Mouse (Mus musculus) neural tube, embryonic 14.5 days (tissue): ENCODE measurements around the gene Adgrl3. TPM values are rescaled to one million over a fixed set of nuclear protein-coding genes. Genes with fewer than 3 reads are reported as not detected.

Experiments
- ATAC-seq: fragments of 200-750 bp; cut with Nextera tagmentation; 2 replicates; pipeline ENCODE4 v1.8.0; 2017; ENCODE audit warnings: low read depth, mild to moderate bottlenecking, moderate TSS enrichment, moderate library complexity
- H3K27ac ChIP-seq: fragments of 300-500 bp; sonication (generic); 2 replicates; pipeline ENCODE4 v1.5.1; 2014; ENCODE audit warnings: low read depth, mild to moderate bottlenecking, control low read depth, low read length, moderate library complexity, mixed read lengths
- H3K27me3 ChIP-seq: fragments of 300-500 bp; sonication (generic); 2 replicates; pipeline ENCODE4 v1.6.1; 2014; ENCODE audit warnings: low read length; ENCODE audit not compliant: control insufficient read depth, insufficient read depth
- H3K36me3 ChIP-seq: fragments of 300-500 bp; sonication (generic); 2 replicates; pipeline ENCODE4 v1.6.1; 2014; ENCODE audit warnings: low read length, mixed read lengths; ENCODE audit not compliant: control insufficient read depth, insufficient read depth
- H3K4me1 ChIP-seq: fragments of 300-500 bp; sonication (generic); 2 replicates; pipeline ENCODE4 v1.6.1; 2014; ENCODE audit warnings: low read length; ENCODE audit not compliant: control insufficient read depth, insufficient read depth
- H3K4me2 ChIP-seq: fragments of 300-500 bp; sonication (generic); 2 replicates; pipeline ENCODE4 v1.6.1; 2014; ENCODE audit warnings: mild to moderate bottlenecking, low read depth, low read length, control low read depth
- H3K4me3 ChIP-seq: fragments of 300-500 bp; sonication (generic); 2 replicates; pipeline ENCODE4 v1.5.1; 2014; ENCODE audit warnings: low read depth, low read length, control low read depth, mixed read lengths
- H3K9ac ChIP-seq: fragments of 300-500 bp; sonication (generic); replicated peaks from 2 replicates; pipeline ENCODE4 v1.6.1; 2014; ENCODE audit warnings: low read depth, mild to moderate bottlenecking, control low read depth, low read length, mixed read lengths
- H3K9me3 ChIP-seq: fragments of 300-500 bp; sonication (generic); 2 replicates; pipeline ENCODE4 v1.6.1; 2016; ENCODE audit warnings: low read length; ENCODE audit not compliant: control insufficient read depth
- WGBS: fragments of 180-500 bp; shearing (Covaris S2); extraction: QIAGEN DNeasy Blood & Tissue Kit; methylation state at CpG from one replicate; pipeline ENCODE4 v1.1.7; 2014; 5-methylcytosine and 5-hydroxymethylcytosine counted together
- polyA plus RNA-seq: library from polyadenylated mRNA; unstranded; fragments of >200 nt; fragmentation: Nextera tagmentation; extraction: Ambion mirVana; gene quantifications from 2 replicates; pipeline ENCODE4 v1.2.1, GENCODE M21; 2014

Adgrl3 gene
- polyA plus RNA-seq, 1 experiment from 2014 or later = 98.7 TPM

DNA sequence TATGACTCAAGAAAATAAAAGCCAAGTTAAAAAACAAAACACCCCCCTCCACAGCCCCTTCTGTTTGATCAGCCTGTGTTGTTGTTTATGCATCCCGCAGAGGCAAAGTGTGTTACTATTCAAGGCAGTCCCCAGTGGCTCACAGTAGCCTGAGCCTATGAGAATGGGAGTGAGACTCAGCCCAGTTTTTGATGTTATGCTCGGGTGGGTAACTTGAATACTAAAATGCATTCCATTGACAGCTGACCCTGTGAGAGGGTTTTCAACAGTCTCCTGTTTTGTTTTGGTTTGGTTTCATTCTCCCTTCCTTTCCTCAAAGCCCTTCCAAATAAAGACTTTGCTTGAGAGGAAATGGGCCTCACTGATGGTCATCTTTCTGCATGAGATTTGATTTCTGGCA is 8.9 kb downstream of the Adgrl3 start:
- peak; percentile 77 for ATAC-seq
- Histone ChIP-seq H3K36me3 (no peaks in the 10 kb centered on the region), H3K9ac (no peak overlapping the region), H3K27me3 (no peaks in the 10 kb centered on the region), H3K9me3 (no peaks in the 10 kb centered on the region), H3K4me3 (no peak overlapping the region), H3K27ac (no peak overlapping the region), H3K4me1 (peaks cover 17% of the 10 kb centered on the region), H3K4me2 (no peak overlapping the region)
- 5% methylated on average over 2 of the region's 2 CpGs for WGBS

- Histone ChIP-seq H3K4me3 (no peak overlapping the region), H3K4me2 (no peak overlapping the region), H3K36me3 (no peaks in the 10 kb centered on the region), H3K9me3 (no peaks in the 10 kb centered on the region), H3K27me3 (no peaks in the 10 kb centered on the region), H3K9ac (no peak overlapping the region), H3K27ac (no peak overlapping the region), H3K4me1 (no peaks in the 10 kb centered on the region)
- no peak for ATAC-seq
Measured at GRCm38 (mm10) chr5:81037091-81037490, 17.2 kb downstream of the Adgrl3 start.

DNA sequence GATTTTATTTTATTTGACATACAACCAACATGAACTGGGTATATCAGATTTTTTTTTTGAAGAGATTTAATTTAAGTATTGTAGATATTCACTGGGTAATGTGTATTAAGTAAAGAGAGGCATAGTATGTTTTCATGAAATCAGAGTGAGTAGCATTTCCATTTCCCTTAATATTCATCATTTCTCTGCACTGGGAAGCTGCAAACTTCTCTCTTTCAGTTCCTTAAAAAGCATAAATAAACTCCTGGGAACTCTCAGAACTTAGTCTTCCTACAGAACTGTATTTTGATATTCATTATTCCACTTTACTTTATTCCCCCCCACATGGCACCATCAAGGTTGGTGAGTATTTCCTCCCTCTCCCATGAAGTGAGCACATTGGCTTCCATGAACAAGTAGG is 23.9 kb downstream of the Adgrl3 start:
- no peaks in the 10 kb centered on the region for H3K4me1 ChIP-seq

DNA sequence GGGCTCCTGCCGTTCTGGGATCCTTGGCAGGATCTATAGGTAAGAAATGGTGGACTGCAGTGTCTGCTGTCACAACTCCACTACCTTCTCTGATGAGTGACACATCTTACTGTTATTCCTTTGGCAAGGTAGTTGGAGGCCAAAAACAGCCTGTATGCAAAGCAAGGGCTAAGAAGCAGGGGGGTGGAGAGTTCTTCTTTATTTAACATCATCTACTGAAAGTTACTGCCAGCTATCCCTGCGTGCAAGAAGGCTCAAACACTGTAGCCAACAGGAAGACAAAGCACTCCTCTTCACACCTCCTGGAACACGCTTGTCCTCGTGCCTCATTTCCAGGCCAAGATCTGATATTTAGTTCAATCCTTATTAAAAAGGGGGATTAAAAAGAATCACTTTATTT is 26.2 kb downstream of the Adgrl3 start:
- no peak overlapping the region for H3K9ac ChIP-seq
- no peak overlapping the region for H3K27ac ChIP-seq
- ATAC-seq = no peak
- no peak overlapping the region for H3K4me2 ChIP-seq
- WGBS = 87% methylated on average over 4 of the region's 4 CpGs
- no peaks in the 10 kb centered on the region for H3K36me3 ChIP-seq
- no peaks in the 10 kb centered on the region for H3K27me3 ChIP-seq
- H3K4me1 ChIP-seq = no peaks in the 10 kb centered on the region
- H3K9me3 ChIP-seq = no peaks in the 10 kb centered on the region
- H3K4me3 ChIP-seq = no peak overlapping the region

More for the DNA sequence above, 23.9 kb downstream of the Adgrl3 start:
- no peak overlapping the region for H3K4me2 ChIP-seq
- H3K27ac ChIP-seq = no peak overlapping the region
- H3K27me3 ChIP-seq = no peaks in the 10 kb centered on the region
- H3K9me3 ChIP-seq = no peaks in the 10 kb centered on the region
- H3K36me3 ChIP-seq = no peaks in the 10 kb centered on the region
- H3K4me3 ChIP-seq = no peak overlapping the region
- no peak for ATAC-seq
- no peak overlapping the region for H3K9ac ChIP-seq

DNA sequence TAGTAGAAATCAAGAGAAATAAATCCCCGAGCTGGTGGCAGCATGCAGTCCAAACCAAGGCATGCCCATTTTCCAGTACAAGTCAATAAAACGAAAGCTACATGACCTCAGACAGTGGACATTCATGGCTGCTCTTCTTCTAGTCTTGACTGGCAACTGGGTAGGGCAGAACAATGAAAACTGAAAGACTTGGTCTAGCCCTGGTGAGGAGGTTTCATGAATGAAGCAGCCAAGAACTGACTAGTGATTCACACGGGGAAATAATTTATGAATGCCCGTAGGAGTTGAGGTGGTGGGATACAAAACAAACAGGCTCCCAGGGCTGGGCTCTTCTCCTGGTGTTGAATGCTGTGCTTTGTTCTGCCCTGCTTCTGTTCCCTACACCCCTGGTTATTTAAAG is 34.7 kb downstream of the Adgrl3 start:
- Histone ChIP-seq H3K27ac (no peak overlapping the region), H3K36me3 (no peaks in the 10 kb centered on the region), H3K4me2 (no peak overlapping the region), H3K27me3 (no peaks in the 10 kb centered on the region), H3K9ac (no peak overlapping the region), H3K4me1 (no peaks in the 10 kb centered on the region; the same call in 1 of the 2 replicates), H3K9me3 (no peaks in the 10 kb centered on the region), H3K4me3 (no peak overlapping the region)
- ATAC-seq = peak; percentile 58
- WGBS = 27% methylated on average over 4 of the region's 4 CpGs

- H3K27me3 ChIP-seq = no peaks in the 10 kb centered on the region
- H3K27ac ChIP-seq = no peak overlapping the region
- no peak for ATAC-seq
- no peak overlapping the region for H3K4me2 ChIP-seq
- 53% methylated on average over 2 of the region's 2 CpGs for WGBS
- no peaks in the 10 kb centered on the region for H3K9me3 ChIP-seq
- H3K9ac ChIP-seq = no peak overlapping the region
- no peak overlapping the region for H3K4me3 ChIP-seq
- no peaks in the 10 kb centered on the region; the same call in 1 of the 2 replicates for H3K4me1 ChIP-seq
- H3K36me3 ChIP-seq = no peaks in the 10 kb centered on the region
Measured at GRCm38 (mm10) chr5:81055253-81055652, 35.3 kb downstream of the Adgrl3 start.

- no peak overlapping the region for H3K9ac ChIP-seq
- no peaks in the 10 kb centered on the region for H3K27me3 ChIP-seq
- H3K36me3 ChIP-seq = no peaks in the 10 kb centered on the region
- no peaks in the 10 kb centered on the region for H3K9me3 ChIP-seq
- H3K4me3 ChIP-seq = no peak overlapping the region
- peaks cover 9% of the 10 kb centered on the region; the same call in 1 of the 2 replicates for H3K4me1 ChIP-seq
- H3K4me2 ChIP-seq = no peak overlapping the region
- no peak for ATAC-seq
- no peak overlapping the region for H3K27ac ChIP-seq
- WGBS = 83% methylated on average over 2 of the region's 2 CpGs
Measured at GRCm38 (mm10) chr5:81058122-81058521, 38.2 kb downstream of the Adgrl3 start.

DNA sequence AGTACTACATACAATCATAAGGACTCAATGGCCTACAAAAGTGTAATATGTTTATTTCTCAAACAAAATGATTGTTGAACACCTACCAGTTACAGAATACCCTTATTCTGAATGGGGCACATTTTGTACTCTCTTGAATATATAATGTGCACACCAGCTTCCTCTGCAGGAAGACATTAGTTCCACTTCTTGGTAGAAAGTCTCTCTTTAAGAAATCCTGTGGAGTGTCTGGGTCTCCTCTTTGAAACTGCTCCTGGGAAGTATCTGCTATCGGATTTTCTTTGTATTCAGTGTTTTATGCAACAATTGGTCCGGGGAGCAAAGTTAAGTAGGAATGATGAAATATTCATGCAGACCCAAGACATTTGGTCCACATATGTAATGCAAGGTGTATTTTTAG is 41.0 kb downstream of the Adgrl3 start:
- H3K27me3 ChIP-seq = no peaks in the 10 kb centered on the region
- H3K4me3 ChIP-seq = no peak overlapping the region
- no peak overlapping the region for H3K27ac ChIP-seq
- 11% methylated on average over 2 of the region's 2 CpGs for WGBS
- H3K4me1 ChIP-seq = peaks cover 9% of the 10 kb centered on the region; the same call in 1 of the 2 replicates
- H3K9ac ChIP-seq = no peak overlapping the region
- H3K4me2 ChIP-seq = no peak overlapping the region
- no peaks in the 10 kb centered on the region for H3K9me3 ChIP-seq
- ATAC-seq = no peak
- no peaks in the 10 kb centered on the region for H3K36me3 ChIP-seq

GRCm38 (mm10) chr5:81061386-81061785 is 41.4 kb downstream of the Adgrl3 start:
- peak; percentile 70 for ATAC-seq
- no peak overlapping the region for H3K27ac ChIP-seq

GRCm38 (mm10) chr5:81064026-81064425 is 44.1 kb downstream of the Adgrl3 start:
- no peak overlapping the region for H3K9ac ChIP-seq
- no peak overlapping the region for H3K27ac ChIP-seq
- no peaks in the 10 kb centered on the region for H3K36me3 ChIP-seq
- H3K4me2 ChIP-seq = no peak overlapping the region
- H3K27me3 ChIP-seq = no peaks in the 10 kb centered on the region
- peaks cover 9% of the 10 kb centered on the region; the same call in 1 of the 2 replicates for H3K4me1 ChIP-seq
- WGBS = 57% methylated on average over 2 of the region's 2 CpGs
- no peaks in the 10 kb centered on the region for H3K9me3 ChIP-seq
- no peak overlapping the region for H3K4me3 ChIP-seq
- no peak for ATAC-seq

More at GRCm38 (mm10) chr5:81061386-81061785, 41.4 kb downstream of the Adgrl3 start:
- Histone ChIP-seq H3K4me2 (no peak overlapping the region), H3K9ac (no peak overlapping the region), H3K4me3 (no peak overlapping the region), H3K4me1 (peaks cover 9% of the 10 kb centered on the region; the same call in 1 of the 2 replicates), H3K36me3 (no peaks in the 10 kb centered on the region), H3K9me3 (no peaks in the 10 kb centered on the region), H3K27me3 (no peaks in the 10 kb centered on the region)
